Mouse (Mus musculus) midbrain, embryonic 13.5 days (tissue): Measurements from ENCODE around the gene Dapk2. TPM values are rescaled to one million over a fixed set of nuclear protein-coding genes. Genes with fewer than 3 reads are reported as not detected.

Experiments
- ATAC-seq: fragments of 200-750 bp; cut with Nextera tagmentation; 2 replicates; pipeline ENCODE4 v1.8.0; 2017; ENCODE audit warnings: mild to moderate bottlenecking, moderate TSS enrichment, moderate library complexity
- H3K27ac ChIP-seq: fragments of 300-500 bp; sonication (generic); 2 replicates; pipeline ENCODE4 v1.5.1; 2015; ENCODE audit warnings: inconsistent platforms, mild to moderate bottlenecking, moderate library complexity
- H3K27me3 ChIP-seq: fragments of 300-500 bp; sonication (generic); 2 replicates; pipeline ENCODE4 v1.6.1; 2015; ENCODE audit warnings: mild to moderate bottlenecking, inconsistent platforms
- H3K36me3 ChIP-seq: fragments of 300-500 bp; sonication (generic); 2 replicates; pipeline ENCODE4 v1.6.1; 2015; ENCODE audit warnings: mild to moderate bottlenecking, inconsistent platforms
- H3K4me1 ChIP-seq: fragments of 300-500 bp; sonication (generic); replicated peaks from 2 replicates; pipeline ENCODE4 v1.6.1; 2015; ENCODE audit warnings: inconsistent platforms
- H3K4me2 ChIP-seq: fragments of 300-500 bp; sonication (generic); replicated peaks from 2 replicates; pipeline ENCODE4 v1.6.1; 2015; ENCODE audit warnings: moderate library complexity, mild to moderate bottlenecking, inconsistent platforms
- H3K4me3 ChIP-seq: fragments of 300-500 bp; sonication (generic); replicated peaks from 2 replicates; pipeline ENCODE4 v1.5.1; 2015; ENCODE audit warnings: mild to moderate bottlenecking, inconsistent platforms
- H3K9ac ChIP-seq: fragments of 300-500 bp; sonication (generic); replicated peaks from 2 replicates; pipeline ENCODE4 v1.6.1; 2015; ENCODE audit warnings: mild to moderate bottlenecking, inconsistent platforms
- H3K9me3 ChIP-seq: fragments of 300-500 bp; sonication (generic); 2 replicates; pipeline ENCODE4 v1.6.1; 2016; ENCODE audit warnings: mild to moderate bottlenecking, inconsistent platforms
- WGBS: fragments of 180-500 bp; shearing (Covaris S2); methylation state at CpG from one replicate; pipeline ENCODE4 v1.1.7; 2015; 5-methylcytosine and 5-hydroxymethylcytosine counted together
- polyA plus RNA-seq: library from polyadenylated mRNA; unstranded; fragments of >200 nt; fragmentation: Nextera tagmentation; extraction: Ambion mirVana; gene quantifications from 2 replicates; pipeline ENCODE4 v1.2.1, GENCODE M21; 2015

Gene Dapk2
- polyA plus RNA-seq, 1 experiment from 2014 or later, result 1.4 TPM

- H3K9me3 ChIP-seq, result no peaks in the 10 kb centered on the region
- 78% methylated on average over 9 of the region's 9 CpGs for WGBS
- H3K4me1 ChIP-seq, result no peaks in the 10 kb centered on the region
- no peak overlapping the region for H3K4me2 ChIP-seq
- no peak overlapping the region for H3K4me3 ChIP-seq
- H3K9ac ChIP-seq, result no peak overlapping the region
- H3K36me3 ChIP-seq, result no peaks in the 10 kb centered on the region
- no peak for ATAC-seq
- H3K27ac ChIP-seq, result no peak overlapping the region
- peaks cover 10% of the 10 kb centered on the region for H3K27me3 ChIP-seq
Observed at GRCm38 (mm10) chr9:66152011-66152410, 6.0 kb upstream of the Dapk2 start.

GRCm38 (mm10) chr9:66153594-66153993 is 4.4 kb upstream of the Dapk2 start:
- H3K9ac ChIP-seq, result no peak overlapping the region
- H3K9me3 ChIP-seq, result no peaks in the 10 kb centered on the region
- H3K27ac ChIP-seq, result no peak overlapping the region
- H3K4me1 ChIP-seq, result peaks cover 6% of the 10 kb centered on the region
- peaks cover 26% of the 10 kb centered on the region for H3K27me3 ChIP-seq
- no peak for ATAC-seq
- 90% methylated on average over 6 of the region's 6 CpGs for WGBS
- H3K4me3 ChIP-seq, result no peak overlapping the region
- no peak overlapping the region for H3K4me2 ChIP-seq
- H3K36me3 ChIP-seq, result no peaks in the 10 kb centered on the region

GRCm38 (mm10) chr9:66154013-66154412 is 4.0 kb upstream of the Dapk2 start:
- Histone ChIP-seq H3K36me3 (no peaks in the 10 kb centered on the region), H3K27me3 (peaks cover 30% of the 10 kb centered on the region), H3K9ac (no peak overlapping the region), H3K4me1 (peaks cover 6% of the 10 kb centered on the region), H3K4me3 (no peak overlapping the region), H3K4me2 (no peak overlapping the region), H3K9me3 (no peaks in the 10 kb centered on the region), H3K27ac (no peak overlapping the region)
- no peak for ATAC-seq
- WGBS, result 94% methylated on average over 9 of the region's 9 CpGs

GRCm38 (mm10) chr9:66155534-66155933 is 2.5 kb upstream of the Dapk2 start:
- 89% methylated on average over 1 of the region's 1 CpGs for WGBS
- Histone ChIP-seq H3K27ac (no peak overlapping the region), H3K36me3 (no peaks in the 10 kb centered on the region), H3K4me1 (peaks cover 6% of the 10 kb centered on the region), H3K27me3 (peaks cover 36% of the 10 kb centered on the region), H3K4me3 (no peak overlapping the region), H3K4me2 (no peak overlapping the region), H3K9me3 (no peaks in the 10 kb centered on the region), H3K9ac (no peak overlapping the region)
- no peak for ATAC-seq

- no peak overlapping the region for H3K9ac ChIP-seq
- H3K27ac ChIP-seq, result no peak overlapping the region
- H3K36me3 ChIP-seq, result no peaks in the 10 kb centered on the region
- peaks cover 6% of the 10 kb centered on the region for H3K4me1 ChIP-seq
- H3K27me3 ChIP-seq, result peaks cover 33% of the 10 kb centered on the region
- no peak for ATAC-seq
- WGBS, result 88% methylated on average over 6 of the region's 6 CpGs
- H3K4me3 ChIP-seq, result no peak overlapping the region
- H3K4me2 ChIP-seq, result peak overlapping the region; percentile 54
- no peaks in the 10 kb centered on the region for H3K9me3 ChIP-seq
Observed at GRCm38 (mm10) chr9:66158885-66159430, 935 bp downstream of the Dapk2 start.

GRCm38 (mm10) chr9:66160155-66160554 is 2.1 kb downstream of the Dapk2 start:
- no peaks in the 10 kb centered on the region for H3K9me3 ChIP-seq
- WGBS, result 97% methylated on average over 2 of the region's 2 CpGs
- no peak overlapping the region for H3K27ac ChIP-seq
- no peak overlapping the region for H3K4me2 ChIP-seq
- no peak overlapping the region for H3K9ac ChIP-seq
- no peaks in the 10 kb centered on the region for H3K36me3 ChIP-seq
- no peak overlapping the region for H3K4me3 ChIP-seq
- ATAC-seq, result no peak
- peaks cover 6% of the 10 kb centered on the region for H3K4me1 ChIP-seq
- peaks cover 33% of the 10 kb centered on the region for H3K27me3 ChIP-seq

- H3K9me3 ChIP-seq, result no peaks in the 10 kb centered on the region
- no peak overlapping the region for H3K4me3 ChIP-seq
- H3K4me1 ChIP-seq, result peaks cover 17% of the 10 kb centered on the region
- no peak overlapping the region for H3K27ac ChIP-seq
- H3K36me3 ChIP-seq, result no peaks in the 10 kb centered on the region
- peaks cover 16% of the 10 kb centered on the region for H3K27me3 ChIP-seq
- no peak for ATAC-seq
- 89% methylated on average over 9 of the region's 9 CpGs for WGBS
- H3K9ac ChIP-seq, result no peak overlapping the region
- H3K4me2 ChIP-seq, result no peak overlapping the region
Observed at GRCm38 (mm10) chr9:66162995-66163394, 5.0 kb downstream of the Dapk2 start.

GRCm38 (mm10) chr9:66167222-66167621 is 9.2 kb downstream of the Dapk2 start:
- H3K4me2 ChIP-seq, result no peak overlapping the region
- H3K9me3 ChIP-seq, result no peaks in the 10 kb centered on the region
- no peaks in the 10 kb centered on the region for H3K27me3 ChIP-seq
- no peak overlapping the region for H3K27ac ChIP-seq
- ATAC-seq, result no peak
- no peak overlapping the region for H3K9ac ChIP-seq
- no peaks in the 10 kb centered on the region for H3K36me3 ChIP-seq
- no peak overlapping the region for H3K4me3 ChIP-seq
- peaks cover 30% of the 10 kb centered on the region for H3K4me1 ChIP-seq
- WGBS, result 82% methylated on average over 5 of the region's 5 CpGs

GRCm38 (mm10) chr9:66168233-66168632 is 10.2 kb downstream of the Dapk2 start:
- ATAC-seq, result no peak
- H3K27ac ChIP-seq, result no peak overlapping the region
- H3K4me1 ChIP-seq, result peaks cover 30% of the 10 kb centered on the region
- WGBS, result 0% methylated on average over 1 of the region's 1 CpGs
- H3K36me3 ChIP-seq, result no peaks in the 10 kb centered on the region
- H3K4me3 ChIP-seq, result no peak overlapping the region
- no peak overlapping the region for H3K9ac ChIP-seq
- H3K4me2 ChIP-seq, result no peak overlapping the region
- no peaks in the 10 kb centered on the region for H3K9me3 ChIP-seq
- no peaks in the 10 kb centered on the region for H3K27me3 ChIP-seq

- Histone ChIP-seq H3K36me3 (no peaks in the 10 kb centered on the region), H3K4me2 (no peak overlapping the region), H3K4me1 (peaks cover 26% of the 10 kb centered on the region), H3K4me3 (no peak overlapping the region), H3K27ac (peak overlapping the region; percentile 56; the same call in 1 of the 2 replicates), H3K27me3 (no peaks in the 10 kb centered on the region), H3K9ac (no peak overlapping the region), H3K9me3 (no peaks in the 10 kb centered on the region)
- ATAC-seq, result peak; percentile 87
- WGBS, result 2% methylated on average over 5 of the region's 5 CpGs
Observed at GRCm38 (mm10) chr9:66170506-66170905, 12.5 kb downstream of the Dapk2 start.

- 43% methylated on average over 12 of the region's 12 CpGs for WGBS
- peaks cover 18% of the 10 kb centered on the region for H3K4me1 ChIP-seq
Observed at GRCm38 (mm10) chr9:66171275-66171921, 13.4 kb downstream of the Dapk2 start.

GRCm38 (mm10) chr9:66173316-66173855 is 15.4 kb downstream of the Dapk2 start:
- Histone ChIP-seq H3K36me3 (no peaks in the 10 kb centered on the region), H3K4me3 (no peak overlapping the region), H3K4me2 (no peak overlapping the region), H3K27me3 (no peaks in the 10 kb centered on the region), H3K9me3 (no peaks in the 10 kb centered on the region), H3K9ac (no peak overlapping the region), H3K27ac (no peak overlapping the region), H3K4me1 (peaks cover 17% of the 10 kb centered on the region)
- WGBS, result 95% methylated on average over 5 of the region's 5 CpGs
- ATAC-seq, result no peak

More at GRCm38 (mm10) chr9:66171275-66171921, 13.4 kb downstream of the Dapk2 start:
- no peaks in the 10 kb centered on the region for H3K9me3 ChIP-seq
- no peak overlapping the region for H3K9ac ChIP-seq
- H3K36me3 ChIP-seq, result no peaks in the 10 kb centered on the region
- no peak overlapping the region for H3K4me3 ChIP-seq
- no peaks in the 10 kb centered on the region for H3K27me3 ChIP-seq
- H3K4me2 ChIP-seq, result no peak overlapping the region
- ATAC-seq, result no peak
- no peak overlapping the region for H3K27ac ChIP-seq
